In genomic region chr7:67716925-67717324, GRCm38 (mm10) we compare ENCODE assay signal across 29 mouse cellular contexts. TPM values are rescaled to one million over a fixed set of nuclear protein-coding genes. Genes with fewer than 3 reads are reported as not detected.
DNase-seq lines count a peak whose midpoint lies in the region; ATAC-seq and TF ChIP-seq lines count a peak whose summit lies in the region.
"Had no signal": no experiment of that assay in that cellular context is flagged by ENCODE, and none has a peak within 500 bp of the region (broad histone marks: within the 10 kb centered on the region; RNA-seq: fewer than 3 reads in every experiment).

No protein-coding gene starts in this region.

- peak; percentile 38 for ATAC-seq in common myeloid progenitor, adult 5-6 weeks (replicated peaks; ENCODE audit: low read depth, poor library complexity, severe bottlenecking)
- ATAC-seq: liver, embryonic 12.5 days; liver, postnatal 0 days; midbrain, embryonic 15.5 days; Patski had no signal

- intact Hi-C loops in left cerebral cortex, adult 2 months (cut with DNase I), result loop anchor here (2.0 kb wide), 1 partner anchor 42 kb away; the partner anchor contains the start of gene Synm
- intact Hi-C loops in left cerebral cortex, postnatal 10 days (cut with DNase I), result no loop called here

- H3K27ac ChIP-seq in left cerebral cortex, adult 2 months, result no peak overlapping the region
- H3K27ac ChIP-seq: embryonic facial prominence, embryonic 15.5 days; forebrain, embryonic 12.5 days; layer of hippocampus, adult 2 months; liver, embryonic 12.5 days; macrophage; midbrain, embryonic 10.5 days; midbrain, embryonic 15.5 days; neural tube, embryonic 15.5 days; stomach, embryonic 15.5 days had no signal

- H3K4me3 ChIP-seq in left cerebral cortex, adult 2 months, result no peak overlapping the region
- H3K4me3 ChIP-seq: embryonic facial prominence, embryonic 15.5 days; forebrain, embryonic 12.5 days; heart, embryonic 12.5 days; layer of hippocampus, adult 2 months; liver, embryonic 12.5 days; midbrain, embryonic 10.5 days; midbrain, embryonic 15.5 days; neural tube, embryonic 15.5 days; stomach, embryonic 15.5 days had no signal

- peak; percentile 14 to 58 for DNase-seq in frontal cortex, adult 2 months (ENCODE audit: extremely low spot score in 1 of 2, low spot score in 1 of 2)
- no peak for DNase-seq in frontal cortex, postnatal 10 days (ENCODE audit: low spot score in 2 of 2)
- DNase-seq in left cerebral cortex, adult 2 months (ENCODE audit: extremely low spot score in 1 of 2, low spot score in 2 of 2), result peak; percentile 20 to 35
- DNase-seq in left cerebral cortex, postnatal 10 days (ENCODE audit: extremely low spot score in 1 of 2, low spot score in 2 of 2), result no peak
- peak; percentile 57 for DNase-seq in right cerebral cortex, adult 18-20 months
- DNase-seq in right cerebral cortex, postnatal 10 days (ENCODE audit: low spot score in 2 of 2), result no peak
- no peak for DNase-seq in urinary bladder, postnatal 4 days (ENCODE audit: low spot score in 2 of 2)
- DNase-seq: cerebellum, adult 11-12 months; cerebellum, postnatal 10 days; forebrain, postnatal 0 days; gastrocnemius, postnatal 25 days; kidney, adult 18-20 months; kidney, postnatal 36 days; liver, postnatal 0 days; retina, postnatal 1 day; thymus, postnatal 14 days had no signal

- no peak for TF ChIP-seq CTCF in left cerebral cortex, adult 2 months (IDR thresholded peaks at IDR 0.05)

RNA-seq across cellular contexts. Expression of gene Synm, which starts 42.6 kb away (rescaled TPM):
- polyA plus RNA-seq in frontal cortex, adult 2 months (2012; rRNA removed), result 10.9 and 11.0 TPM in 2 replicates
- total RNA-seq in left cerebral cortex, adult 2 months (2021), result 10 to 100 TPM; 16.0 to 19.2 TPM
- 10 to 100 TPM; 28.4 to 28.7 TPM for total RNA-seq in left cerebral cortex, postnatal 10 days (2021)
- 0.44 and 1.3 TPM in 2 replicates for total RNA-seq in common myeloid progenitor, adult 5-6 weeks (2017)
- total RNA-seq: MEL had no signal
- polyA plus RNA-seq: macrophage had no signal

Comparison
In these comparisons a context has a peak if more than half of its experiments do, and no peak if none do; other contexts are left out.
1. DNase-seq: peak in frontal cortex, adult 2 months (2 of 2), left cerebral cortex, adult 2 months (2 of 2) and right cerebral cortex, adult 18-20 months (single experiment); none in frontal cortex, postnatal 10 days (0 of 2), left cerebral cortex, postnatal 10 days (0 of 2), right cerebral cortex, postnatal 10 days (0 of 2) and urinary bladder, postnatal 4 days (0 of 2).